Mouse (Mus musculus) G1E (cell line): ENCODE data around the gene Siah3.

ENCODE experiments used
- CTCF ChIP-seq: IDR thresholded peaks from 2 replicates; pipeline ENCODE4 v1.5.1; 2012; ENCODE audit warnings: low read depth, low read length, inconsistent platforms, mixed read lengths
- GATA1 ChIP-seq: IDR thresholded peaks from 2 replicates; pipeline ENCODE4 v1.6.1; 2012; ENCODE audit warnings: borderline replicate concordance, low read length, inconsistent platforms, mixed read lengths
- GATA2 ChIP-seq: IDR thresholded peaks from 2 replicates; pipeline ENCODE4 v1.6.1; 2012; ENCODE audit warnings: low read depth, low read length, inconsistent platforms, borderline replicate concordance
- TAL1 ChIP-seq: conservative IDR thresholded peaks from 2 replicates; pipeline ENCODE4 v1.6.1; 2012; ENCODE audit warnings: low read depth, low read length, inconsistent platforms, mixed read lengths

DNA sequence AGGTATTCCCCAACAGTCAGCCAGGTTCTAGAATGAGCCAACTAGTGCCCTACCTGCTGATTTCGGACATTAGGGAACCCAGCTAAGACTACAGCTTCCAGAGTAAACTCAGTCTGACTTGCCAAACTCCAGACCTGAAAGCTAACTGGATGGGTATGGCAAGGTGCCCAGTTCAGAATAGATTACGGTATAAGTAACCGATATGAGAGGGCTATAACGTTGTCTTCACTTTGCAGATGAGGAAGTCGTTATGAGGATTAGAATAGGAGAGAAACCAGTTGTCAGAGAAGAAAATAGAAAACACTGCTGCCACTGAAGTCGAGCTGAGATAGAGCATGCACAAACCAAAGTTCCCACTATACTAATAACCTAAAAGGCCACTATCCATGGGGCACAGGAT is 123.2 kb downstream of the Siah3 start:
- TF ChIP-seq CTCF: no peak
- TF ChIP-seq TAL1: no peak
- no peak for TF ChIP-seq GATA1
- no peak for TF ChIP-seq GATA2
